Mouse (Mus musculus) kidney, adult 2 months (tissue): ENCODE measurements at regions not wholly inside any gene's neighbourhood (a gene's known extent, or its start where the extent isn't known, plus 50 kb on each side); places are given as distances from the start of the nearest gene placed in this dataset.

Experiments
- CTCF ChIP-seq: fragments of 200-500 bp; conservative IDR thresholded peaks from 2 replicates; pipeline ENCODE4 v1.5.1; 2011; ENCODE audit warnings: low read depth, mild to moderate bottlenecking, control low read depth, low read length, moderate library complexity, mixed read lengths; ENCODE audit not compliant: insufficient read depth, insufficient read length
- POLR2A ChIP-seq: fragments of 200-500 bp; IDR thresholded peaks from one replicate; pipeline ENCODE4 v1.6.1; 2011; ENCODE audit warnings: low read depth, low read length, control low read depth

- TF ChIP-seq CTCF = no peak
- TF ChIP-seq POLR2A = no peak
These were observed 209.0 kb upstream of the Btbd3 start for GRCm38 (mm10) chr2:138047361-138047760.
